Mouse (Mus musculus) embryo, embryonic 10 days (tissue): Measurements from ENCODE around the gene Fam214b.

Experiments
- DNase-seq: peaks from one replicate; pipeline ENCODE4 v3.0.0-alpha.2; 2015; ENCODE audit warnings: low spot score

Gene Fam214b

DNA sequence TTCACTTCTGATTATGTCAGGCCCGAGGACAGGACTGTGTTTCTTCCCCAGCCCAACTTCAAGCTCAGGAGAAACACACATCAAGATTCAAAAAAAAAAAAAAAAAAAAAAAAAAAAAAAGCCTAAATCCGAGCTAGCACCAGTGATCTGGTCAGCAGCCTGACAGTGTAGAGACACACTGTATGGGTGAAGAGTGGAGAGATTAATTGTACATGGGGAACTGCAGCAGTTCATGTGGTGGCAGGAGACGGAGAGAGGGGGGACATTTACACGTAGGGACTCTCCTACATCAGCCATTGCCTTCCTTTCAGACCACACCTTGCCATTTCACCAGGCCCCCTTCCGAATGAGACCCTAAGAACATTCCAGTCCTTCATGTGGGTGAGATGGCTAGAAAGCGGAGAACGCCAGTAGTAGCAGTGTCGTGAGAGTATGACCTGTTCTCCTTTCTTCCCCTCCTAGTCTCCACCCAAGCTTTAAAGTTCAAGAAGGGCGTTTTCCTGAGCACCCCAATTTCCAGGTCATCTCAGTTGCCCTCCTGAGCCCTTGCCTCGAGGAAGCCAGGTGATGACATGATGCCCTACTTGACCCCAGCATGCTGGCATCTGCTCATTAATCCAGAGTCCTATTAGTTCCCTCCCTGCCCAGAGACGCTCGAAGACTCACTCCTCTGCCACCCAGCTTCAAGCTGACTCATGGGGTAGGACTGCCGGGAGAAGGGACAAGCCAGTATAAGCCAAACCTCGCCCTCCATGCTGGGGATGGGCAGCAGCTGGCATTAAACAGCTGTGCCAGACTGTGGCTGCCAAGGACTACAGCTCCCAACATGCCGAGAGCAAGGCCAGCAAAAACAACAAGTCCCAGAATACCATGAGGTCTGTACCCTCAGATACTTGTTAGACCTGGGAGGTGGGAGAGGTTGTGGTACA is 7.2 kb downstream of the Fam214b start:
- DNase-seq = no peak

DNA sequence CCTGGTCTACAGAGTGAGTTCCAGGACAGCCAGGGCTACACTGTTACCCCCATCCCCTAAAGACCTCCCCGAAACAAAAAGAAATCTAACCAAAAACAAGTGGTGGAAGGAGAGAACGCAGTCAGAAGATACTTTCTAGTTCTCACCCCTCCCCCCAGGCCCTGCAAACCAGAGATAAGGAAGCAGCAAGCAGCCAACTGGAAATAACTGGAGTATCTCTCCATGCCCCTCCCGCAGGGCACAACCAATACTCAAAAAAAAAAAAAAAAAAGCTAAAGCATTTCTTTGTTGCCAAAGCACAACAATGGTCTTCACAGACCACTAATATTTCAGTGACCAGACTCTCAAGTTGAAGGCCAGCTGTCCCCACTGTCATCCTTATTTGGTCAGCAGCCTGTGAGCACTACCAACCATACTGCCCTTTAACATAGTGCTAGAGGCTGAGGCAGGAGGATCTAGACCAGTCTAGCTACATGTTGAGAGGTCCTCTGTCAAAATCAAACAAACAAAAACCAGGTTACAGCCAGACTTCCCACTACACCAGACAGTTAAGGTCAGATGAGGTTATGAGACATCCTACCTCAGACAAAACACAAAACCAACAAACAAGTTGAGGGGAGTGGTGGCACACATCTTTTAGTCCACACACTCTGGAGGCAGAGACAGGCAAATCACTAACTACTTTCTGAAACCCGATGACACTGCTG is 8.0 kb downstream of the Fam214b start:
- no peak for DNase-seq

DNA sequence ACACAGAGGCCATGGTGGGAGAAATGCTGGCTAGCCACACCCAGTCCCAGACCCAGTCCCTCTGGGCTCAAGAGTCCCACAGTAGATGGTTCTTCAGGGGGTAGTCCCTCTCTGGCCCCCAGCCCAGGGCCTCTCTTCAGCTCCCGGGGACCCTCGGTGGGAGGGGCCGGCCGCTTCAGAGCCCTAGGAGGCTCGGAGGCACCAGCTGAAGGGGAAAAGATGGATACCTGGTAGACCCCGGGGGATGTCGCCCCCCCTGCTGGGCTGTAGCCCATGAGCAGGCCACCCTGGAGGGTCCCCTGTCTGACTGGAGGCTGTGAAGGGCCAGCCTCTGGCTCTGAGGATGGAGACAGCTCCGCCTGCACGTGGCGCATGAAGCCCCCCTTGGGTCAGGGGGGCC is 9.7 kb downstream of the Fam214b start:
- DNase-seq = no peak

DNA sequence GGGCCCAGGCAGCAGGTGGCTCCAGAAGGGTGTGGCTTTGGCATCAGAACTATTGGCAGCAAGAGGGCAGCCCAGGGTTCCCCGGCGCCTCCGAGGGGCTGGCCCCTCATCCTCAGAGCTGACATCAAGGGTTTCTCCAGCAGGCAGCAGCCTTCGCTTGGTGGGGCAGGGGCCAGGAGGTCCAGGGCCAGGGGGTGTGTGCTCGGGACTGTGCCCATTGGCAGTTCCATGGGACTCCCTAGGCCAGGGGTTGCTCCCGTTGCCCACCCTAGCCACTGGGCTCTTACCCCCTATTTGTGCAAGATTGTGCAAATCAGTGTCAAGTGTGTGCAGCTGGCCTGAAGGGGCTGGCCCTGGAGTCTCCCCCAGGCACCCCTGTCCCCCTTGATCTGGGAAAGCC is 10.2 kb downstream of the Fam214b start:
- DNase-seq = no peak

DNA sequence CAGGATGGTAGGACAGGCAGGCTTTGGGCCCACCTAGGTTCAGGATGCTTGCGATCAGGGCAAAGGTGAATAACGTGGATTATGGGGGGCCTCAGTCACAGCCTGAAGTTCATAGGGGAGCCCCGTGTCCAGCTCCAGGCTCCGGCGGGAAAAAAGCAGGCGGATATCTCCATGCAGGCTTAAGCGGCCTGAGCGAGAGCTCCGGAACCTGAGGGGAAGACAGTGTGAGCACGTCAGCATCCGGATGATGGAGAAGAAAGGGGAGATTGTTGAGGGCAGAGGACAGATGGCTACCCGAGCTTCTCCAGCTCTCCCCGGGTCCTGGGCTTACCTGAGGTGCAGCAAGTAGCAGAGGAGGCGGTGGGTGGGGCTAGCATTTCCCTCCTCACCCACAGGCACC is 12.5 kb downstream of the Fam214b start:
- no peak for DNase-seq

DNA sequence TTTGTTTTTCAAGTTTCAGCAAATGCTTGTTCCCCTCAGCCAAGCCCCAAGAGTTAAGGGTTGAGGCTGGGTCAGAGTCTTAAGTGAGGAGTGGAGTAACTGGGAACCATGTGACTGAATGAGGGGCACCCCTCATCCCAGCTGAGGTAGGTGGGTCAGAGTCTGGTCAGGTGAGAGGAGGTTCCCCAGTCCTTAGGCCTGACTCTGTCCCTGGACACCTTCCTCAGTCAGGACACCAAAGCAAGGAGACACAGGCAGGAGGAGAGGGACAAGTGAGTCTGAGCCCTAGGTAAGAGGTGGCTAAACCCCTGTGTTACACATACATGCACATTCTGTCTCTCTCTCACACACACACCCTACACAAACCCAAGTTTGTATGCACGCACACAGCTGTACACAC is 13.5 kb downstream of the Fam214b start:
- no peak for DNase-seq

- DNase-seq = peak; percentile 98
These were observed 14.6 kb downstream of the Fam214b start, which contains the start of gene Stoml2 for GRCm38 (mm10) chr4:43031237-43031995. Stoml2 (minus strand) TSS chr4:43031710.

DNA sequence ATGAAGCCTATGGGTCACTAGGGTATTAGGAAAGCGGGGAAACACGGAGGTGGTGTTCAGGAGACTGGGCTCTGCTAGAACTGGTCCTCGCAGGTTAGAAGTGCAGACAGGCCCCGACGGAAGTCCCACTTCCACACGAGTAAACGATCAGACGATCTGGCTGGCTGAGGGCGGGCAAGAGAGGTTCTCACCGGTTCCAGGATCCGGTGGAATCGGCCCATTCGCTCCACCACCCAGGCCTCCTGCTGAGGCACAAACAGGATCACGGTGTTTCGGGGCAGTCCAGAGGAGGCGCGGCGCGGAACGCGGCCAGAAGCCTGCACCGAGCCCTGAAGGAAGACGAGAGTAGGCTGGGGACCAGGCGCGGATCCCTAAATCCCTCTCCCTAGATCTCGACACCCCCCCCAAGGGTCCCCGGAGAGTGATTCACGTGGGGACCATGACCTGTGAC is 15.2 kb downstream of the Fam214b start:
- no peak for DNase-seq

GRCm38 (mm10) chr4:43030352-43030751 is 15.7 kb downstream of the Fam214b start:
- DNase-seq = no peak

DNA sequence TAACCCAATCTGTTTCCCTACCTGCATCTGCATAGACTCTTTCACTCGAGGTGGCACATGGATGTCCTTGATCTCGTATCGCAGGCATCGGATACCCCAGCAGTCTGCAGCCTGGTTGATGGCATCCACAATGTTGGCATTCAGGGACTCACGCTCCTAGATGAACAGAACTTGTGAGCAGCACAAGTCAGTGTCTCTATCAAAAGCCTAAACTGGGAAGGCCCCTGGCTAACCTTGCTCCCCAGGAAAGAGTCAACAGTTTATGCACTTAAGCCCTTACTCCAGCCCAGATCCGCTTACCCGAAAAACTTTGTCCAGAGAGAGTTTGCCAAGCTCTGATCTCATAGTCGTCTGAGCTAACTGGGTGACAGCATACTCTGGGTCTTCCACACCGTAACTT is 16.3 kb downstream of the Fam214b start:
- DNase-seq = no peak

- no peak for DNase-seq
These were observed 16.9 kb downstream of the Fam214b start for GRCm38 (mm10) chr4:43029121-43029520.

- DNase-seq = peak; percentile 93
These were observed 20.7 kb downstream of the Fam214b start, which contains the start of gene Pigo for GRCm38 (mm10) chr4:43025084-43025960. Pigo (minus strand) TSS chr4:43025819.

DNA sequence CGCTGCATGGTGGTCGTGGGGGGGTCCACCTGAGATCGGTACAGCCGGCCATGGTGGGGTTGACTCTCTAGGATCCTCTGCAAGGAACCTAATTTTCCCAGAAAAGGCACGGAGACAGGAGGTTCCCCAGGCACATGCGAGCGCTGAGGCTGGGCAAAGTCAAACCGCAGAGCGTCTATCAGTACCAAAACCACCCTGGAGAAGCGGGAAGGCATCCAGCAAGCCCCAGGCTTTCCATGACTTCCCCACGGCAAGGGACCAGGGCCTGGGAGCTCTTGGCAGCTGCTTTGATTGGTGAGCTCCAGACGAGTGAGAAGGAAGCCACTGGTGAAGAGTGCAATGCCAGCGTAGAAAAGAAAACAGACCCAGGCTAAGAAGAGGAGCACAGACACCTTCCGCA is 21.3 kb downstream of the Fam214b start:
- no peak for DNase-seq

GRCm38 (mm10) chr4:43021341-43021740 is 24.7 kb downstream of the Fam214b start:
- DNase-seq = no peak

DNA sequence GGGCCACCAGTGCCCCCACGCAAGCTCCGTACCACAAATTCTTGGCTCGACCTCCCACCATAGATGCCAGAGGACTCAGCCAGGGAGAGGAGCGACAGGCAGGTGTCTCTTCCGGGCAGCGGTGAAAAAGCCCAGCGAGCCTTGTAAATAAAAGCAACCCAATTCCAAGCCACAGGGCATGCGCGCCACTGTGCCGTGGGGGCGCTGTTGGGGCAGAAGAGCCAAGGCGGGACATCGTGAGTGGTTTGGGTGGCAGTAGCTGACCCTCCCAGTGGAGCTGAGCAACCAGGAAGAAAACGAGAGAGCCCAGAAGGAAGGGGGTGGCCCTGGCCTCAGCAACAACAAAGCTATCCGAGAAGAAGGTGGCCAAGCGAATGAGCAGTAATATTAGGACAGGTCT is 25.1 kb downstream of the Fam214b start:
- no peak for DNase-seq

- no peak for DNase-seq
These were observed 26.2 kb downstream of the Fam214b start for GRCm38 (mm10) chr4:43019641-43020465.

GRCm38 (mm10) chr4:43019176-43019575 is 26.8 kb downstream of the Fam214b start:
- no peak for DNase-seq

DNA sequence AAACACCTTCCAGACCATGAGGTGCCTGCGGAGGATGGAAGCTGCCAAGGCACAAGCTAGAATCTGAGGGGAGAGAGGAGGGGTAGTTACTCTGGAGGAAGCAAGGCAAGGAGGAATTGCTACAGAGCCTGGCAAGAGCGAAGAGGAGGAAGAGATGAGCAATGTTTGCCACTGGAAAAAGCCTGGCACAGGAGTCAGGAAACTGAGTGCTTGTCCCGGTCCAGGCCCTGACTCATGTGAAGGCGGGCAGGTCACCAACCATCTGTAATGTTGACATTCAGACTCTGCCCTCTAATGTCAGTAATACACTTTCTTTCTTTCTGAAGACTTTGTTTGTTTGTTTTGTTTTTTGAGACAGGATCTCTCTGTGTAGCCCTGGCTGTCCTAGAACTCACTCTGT is 27.9 kb downstream of the Fam214b start:
- no peak for DNase-seq

GRCm38 (mm10) chr4:43012091-43012490 is 33.9 kb downstream of the Fam214b start:
- DNase-seq = no peak
